Mouse (Mus musculus) stomach, postnatal 0 days (tissue): Measurements from ENCODE around the gene Phf12.

Experiments
- CTCF ChIP-seq: IDR thresholded peaks from 2 replicates; pipeline ENCODE4 v1.5.1; 2016; ENCODE audit warnings: antibody characterized with exemption, low read depth, mild to moderate bottlenecking, moderate library complexity
- EP300 ChIP-seq: optimal IDR thresholded peaks from 2 replicates; pipeline ENCODE3; 2016; ENCODE audit warnings: antibody characterized with exemption

DNA sequence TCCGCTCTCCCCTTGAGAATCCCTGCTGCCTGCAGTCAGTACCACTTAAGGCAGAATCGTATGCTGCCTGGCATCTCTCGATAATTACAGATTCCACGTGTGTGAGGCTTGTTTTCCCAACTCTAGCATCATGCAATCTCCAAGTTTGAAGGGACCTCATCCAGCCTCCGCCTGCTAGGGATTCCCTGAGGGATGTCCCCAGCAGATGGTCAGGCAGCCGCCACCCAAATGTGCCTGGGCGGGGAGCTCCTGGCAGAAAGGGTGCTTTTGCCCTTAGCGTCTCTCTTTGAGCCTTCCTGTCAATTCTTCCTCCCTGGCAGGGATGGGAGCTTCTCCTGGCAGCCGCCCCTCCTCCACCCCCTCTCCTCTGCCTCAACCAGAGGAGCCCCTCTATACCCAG is 22.4 kb upstream of the Phf12 start:
- TF ChIP-seq CTCF (no peak), EP300 (no peak)
